Mouse (Mus musculus): Measurements from ENCODE around the gene Rnf149. TPM values are rescaled to one million over a fixed set of nuclear protein-coding genes. Genes with fewer than 3 reads are reported as not detected.

The Rnf149 gene
- total and polyA plus RNA-seq, 3 experiments, result 12.6 to 32.3 (median 21.5) TPM

DNA sequence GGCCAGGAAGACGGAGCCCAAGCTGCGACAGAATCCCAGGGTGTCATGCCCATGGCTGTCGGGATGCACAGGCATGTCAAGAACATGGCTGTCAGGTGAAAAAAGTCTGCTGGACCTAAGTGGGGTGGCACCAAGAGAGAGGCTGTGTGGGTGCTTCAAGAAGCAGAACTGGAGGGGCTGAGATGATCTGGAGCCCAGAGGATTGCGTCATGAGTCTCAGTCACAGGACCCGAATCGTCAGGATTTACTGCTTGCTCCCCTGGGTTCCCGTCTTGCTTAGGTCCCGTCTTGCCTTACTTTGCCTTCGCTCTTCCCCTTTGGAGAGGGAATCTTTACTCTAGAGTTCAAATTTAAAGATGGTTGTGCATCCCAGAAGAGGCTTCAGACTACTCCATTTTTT, 6.0 kb upstream of the Rnf149 start:
- dilution Hi-C loops (cut with MboI; ENCODE audit: extremely low pct_ligation_motif_present, extremely low pct_unique_long_range_greater_than_20kb, low sequenced_read_pairs), result no loop called here

DNA sequence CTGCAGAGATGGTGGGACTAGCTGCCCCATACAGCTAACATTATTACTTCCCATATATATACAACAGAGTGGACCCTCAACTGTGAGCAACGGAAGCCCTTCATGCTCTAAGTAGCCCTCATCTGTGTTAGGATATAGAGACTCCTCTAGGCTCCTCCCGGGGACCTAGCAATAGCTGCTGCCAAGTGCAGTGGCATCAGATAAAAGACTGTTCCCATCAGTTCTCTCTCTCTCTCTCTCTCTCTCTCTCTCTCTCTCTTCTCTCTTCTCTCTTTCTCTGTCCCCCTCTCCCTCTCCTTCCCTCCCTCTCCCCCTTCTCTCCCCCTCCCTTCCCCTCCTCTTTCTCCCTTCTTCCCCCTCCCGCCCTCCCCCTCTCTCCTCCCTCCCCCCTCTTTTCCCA, 4.0 kb upstream of the Rnf149 start:
- H3K9me3 ChIP-seq (replicated peaks; ENCODE audit: low read length), result no peaks in the 10 kb centered on the region
- no peak for DNase-seq (ENCODE audit: extremely low read depth)
- H3K4me3 ChIP-seq (replicated peaks in 1 of 3; ENCODE audit: low read depth in 2 of 3, low read length in 2 of 3, poor library complexity in 1 of 3), result no peak overlapping the region
- peaks cover 0 to 15% of the 10 kb centered on the region in 2 experiments; a peak in 2 of 4 replicates for H3K4me1 ChIP-seq (ENCODE audit: control insufficient read depth in 1 of 2, insufficient read depth in 2 of 2)
- TF ChIP-seq UBTF (IDR thresholded peaks at IDR 0.05; ENCODE audit: low read depth, low read length) (no peak), NELFE (IDR thresholded peaks at IDR 0.05; ENCODE audit: low read depth, low read length) (no peak), HCFC1 (IDR thresholded peaks at IDR 0.05; ENCODE audit: low read depth, low read length) (no peak), USF2 (conservative IDR thresholded peaks at IDR 0.05; ENCODE audit: low read depth, low read length) (no peak), MAZ (IDR thresholded peaks at IDR 0.05; ENCODE audit: low read depth, low read length) (no peak), POLR2A (IDR thresholded peaks at IDR 0.05; ENCODE audit: low read depth, low read length) (no peak), ZNF384 (IDR thresholded peaks at IDR 0.05; ENCODE audit: low read depth, low read length) (no peak), BHLHE40 (IDR thresholded peaks at IDR 0.05; ENCODE audit: low read depth, low read length) (no peak), SMC3 (IDR thresholded peaks at IDR 0.05; ENCODE audit: low read depth, low read length) (no peak), CHD1 (IDR thresholded peaks at IDR 0.05; ENCODE audit: low read depth, low read length) (no peak)
- H3K27ac ChIP-seq (ENCODE audit: insufficient read depth, low read depth), result no peak overlapping the region
- no peaks in the 10 kb centered on the region; the same call in 1 of the 2 replicates for H3K79me2 ChIP-seq (replicated peaks; ENCODE audit: control insufficient read depth, extremely low read depth, insufficient read depth, poor library complexity, severe bottlenecking)
- H3K27me3 ChIP-seq (replicated peaks), result peaks cover 8% of the 10 kb centered on the region
- H3K36me3 ChIP-seq (replicated peaks in 1 of 2; ENCODE audit: control insufficient read depth in 1 of 2, insufficient read depth in 1 of 2, low read length in 1 of 2), result no peaks in the 10 kb centered on the region
- dilution Hi-C loops (cut with MboI; ENCODE audit: extremely low pct_ligation_motif_present, extremely low pct_unique_long_range_greater_than_20kb, low sequenced_read_pairs) (no loop called here), in situ Hi-C loops (cut with MboI; ENCODE audit: low pct_ligation_motif_present, low pct_unique_long_range_greater_than_20kb, low sequenced_read_pairs) (no loop called here)
- no peak overlapping the region for H3K4me2 ChIP-seq (ENCODE audit: insufficient read depth, low read depth, poor library complexity, severe bottlenecking)
- H3K9ac ChIP-seq (ENCODE audit: insufficient read depth, low read depth), result no peak overlapping the region

More for the DNA sequence above, 6.0 kb upstream of the Rnf149 start:
- no peak overlapping the region for H3K9ac ChIP-seq (ENCODE audit: insufficient read depth, low read depth)
- DNase-seq (ENCODE audit: extremely low read depth), result no peak
- H3K27ac ChIP-seq (ENCODE audit: insufficient read depth, low read depth), result no peak overlapping the region
- no peak overlapping the region for H3K4me2 ChIP-seq (ENCODE audit: insufficient read depth, low read depth, poor library complexity, severe bottlenecking)
- H3K9me3 ChIP-seq (replicated peaks; ENCODE audit: low read length), result no peaks in the 10 kb centered on the region
- no peaks in the 10 kb centered on the region for H3K79me2 ChIP-seq (replicated peaks; ENCODE audit: control insufficient read depth, extremely low read depth, insufficient read depth, poor library complexity, severe bottlenecking)
- in situ Hi-C loops (cut with MboI; ENCODE audit: low pct_ligation_motif_present, low pct_unique_long_range_greater_than_20kb, low sequenced_read_pairs), result no loop called here
- TF ChIP-seq RAD21 (IDR thresholded peaks at IDR 0.05; ENCODE audit: low read depth, low read length), result no peak
- no peak for TF ChIP-seq EP300 (IDR thresholded peaks at IDR 0.05; ENCODE audit: low read length)
- TF ChIP-seq E2F4 (IDR thresholded peaks at IDR 0.05; ENCODE audit: insufficient replicate concordance, low read depth, low read length), result no peak
- no peak for TF ChIP-seq JUN (IDR thresholded peaks at IDR 0.05; ENCODE audit: insufficient read depth, low read depth, low read length)
- no peak for TF ChIP-seq ZMIZ1 (IDR thresholded peaks at IDR 0.05; ENCODE audit: low read depth, low read length)
- TF ChIP-seq PAX5 (IDR thresholded peaks at IDR 0.05; ENCODE audit: low read length), result no peak
- no peak for TF ChIP-seq UBTF (IDR thresholded peaks at IDR 0.05; ENCODE audit: low read depth, low read length)
- TF ChIP-seq CTCF (conservative IDR thresholded peaks at IDR 0.05 in 1 of 2, IDR thresholded peaks at IDR 0.05 in 1 of 2; ENCODE audit: low read depth in 2 of 2, low read length in 2 of 2), result no peak
- TF ChIP-seq POLR2AphosphoS2 (IDR thresholded peaks at IDR 0.05; ENCODE audit: low read depth, low read length), result no peak
- no peak for TF ChIP-seq NELFE (IDR thresholded peaks at IDR 0.05; ENCODE audit: low read depth, low read length)
- no peak for TF ChIP-seq MAFK (IDR thresholded peaks at IDR 0.05; ENCODE audit: insufficient replicate concordance, low read length)
- no peak for TF ChIP-seq ZC3H11A (IDR thresholded peaks at IDR 0.05; ENCODE audit: low read depth, low read length)
- no peak for TF ChIP-seq USF1 (IDR thresholded peaks at IDR 0.05; ENCODE audit: low read depth, low read length)
- no peak for TF ChIP-seq MEF2A (IDR thresholded peaks at IDR 0.05; ENCODE audit: borderline replicate concordance, low read depth, low read length)
- TF ChIP-seq SMC3 (IDR thresholded peaks at IDR 0.05; ENCODE audit: low read depth, low read length), result no peak
- H3K36me3 ChIP-seq (replicated peaks in 1 of 2; ENCODE audit: control insufficient read depth in 1 of 2, insufficient read depth in 1 of 2, low read length in 1 of 2), result no peaks in the 10 kb centered on the region
- H3K27me3 ChIP-seq (replicated peaks), result peaks cover 8% of the 10 kb centered on the region
- H3K4me1 ChIP-seq (ENCODE audit: control insufficient read depth in 1 of 2, insufficient read depth in 2 of 2), result peaks cover 0 to 10% of the 10 kb centered on the region in 2 experiments; a peak in 2 of 4 replicates
- no peak overlapping the region for H3K4me3 ChIP-seq (replicated peaks in 1 of 3; ENCODE audit: low read depth in 2 of 3, low read length in 2 of 3, poor library complexity in 1 of 3)
